Mouse (Mus musculus): ENCODE results near the gene Cdh1.
A peak's percentile ranks its signal among the peaks of the same experiment; 100 is the strongest.
"Not testable (repeated sequence)": the region's sequence is repeated elsewhere in the genome, so short reads cannot be mapped to it uniquely, and the experiment has no call there.

Cdh1 gene

DNA sequence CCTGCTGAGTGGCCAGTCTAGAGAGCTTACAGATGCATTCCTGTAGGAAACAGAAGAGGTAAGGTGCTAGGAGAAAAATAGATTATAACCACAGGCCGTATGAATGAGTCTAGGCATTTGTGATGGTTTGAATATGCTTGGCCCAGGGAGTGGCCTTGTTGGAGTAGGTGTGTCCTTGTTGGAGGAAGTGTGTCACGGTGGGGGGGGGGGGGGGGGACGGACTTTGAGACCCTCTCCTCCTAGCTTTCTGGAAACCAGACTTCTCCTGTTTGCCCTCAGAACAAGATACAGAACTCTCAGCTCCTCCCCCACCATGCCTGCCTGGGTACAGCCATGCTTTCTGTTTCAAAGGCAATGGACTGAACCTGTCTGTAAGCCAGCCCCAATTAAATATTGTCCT is 10.7 kb upstream of the Cdh1 start:
- no peak for DNase-seq (ENCODE audit: low read depth, low spot score)

- DNase-seq (ENCODE audit: low read depth, low spot score) = peak; percentile 26
These were observed 7.5 kb upstream of the Cdh1 start for GRCm38 (mm10) chr8:106595623-106596022.

DNA sequence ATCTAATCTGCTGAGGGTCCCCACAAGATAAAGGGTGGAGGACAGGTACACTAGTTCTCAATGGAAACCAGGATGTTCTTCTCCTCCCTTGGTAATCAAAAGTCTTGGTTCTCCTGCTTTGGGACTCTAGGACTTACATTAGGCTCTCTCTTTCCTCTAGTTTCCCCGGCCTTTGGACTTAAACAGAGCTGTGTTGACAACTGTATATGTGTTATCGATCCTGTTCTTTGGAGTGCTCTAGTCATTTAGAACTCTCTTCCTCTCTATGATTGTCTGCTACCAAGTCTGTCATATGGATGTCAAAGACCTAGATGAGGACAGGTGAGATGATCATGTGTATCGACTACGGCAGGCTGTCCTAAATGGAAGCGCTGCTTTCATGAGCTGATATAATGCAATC is 6.1 kb upstream of the Cdh1 start:
- DNase-seq (ENCODE audit: low read depth, low spot score) = no peak

GRCm38 (mm10) chr8:106599265-106599979 is 3.7 kb upstream of the Cdh1 start:
- DNase-seq (ENCODE audit: low read depth, low spot score) = no peak

DNA sequence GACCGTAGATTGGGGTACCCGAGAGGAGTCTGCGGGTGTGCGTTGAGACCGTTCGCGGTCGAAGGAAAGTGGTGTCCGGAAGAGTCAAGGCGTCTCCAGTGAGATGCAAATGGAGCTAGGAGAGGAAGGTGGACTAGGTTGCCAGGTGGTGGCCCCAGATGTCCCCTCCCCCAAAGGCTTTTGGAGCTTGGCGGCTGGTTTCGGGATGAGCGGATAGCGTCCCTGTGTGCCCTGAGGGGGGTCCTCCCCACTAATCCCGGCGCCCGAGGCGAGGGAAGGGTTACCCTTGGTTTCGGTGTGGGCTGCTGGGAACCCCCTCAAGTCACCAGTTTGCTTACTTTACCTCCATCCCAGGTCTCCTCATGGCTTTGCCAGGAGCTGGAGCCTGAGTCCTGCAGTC is 782 bp downstream of the Cdh1 start:
- DNase-seq (ENCODE audit: low read depth, low spot score) = no peak

DNA sequence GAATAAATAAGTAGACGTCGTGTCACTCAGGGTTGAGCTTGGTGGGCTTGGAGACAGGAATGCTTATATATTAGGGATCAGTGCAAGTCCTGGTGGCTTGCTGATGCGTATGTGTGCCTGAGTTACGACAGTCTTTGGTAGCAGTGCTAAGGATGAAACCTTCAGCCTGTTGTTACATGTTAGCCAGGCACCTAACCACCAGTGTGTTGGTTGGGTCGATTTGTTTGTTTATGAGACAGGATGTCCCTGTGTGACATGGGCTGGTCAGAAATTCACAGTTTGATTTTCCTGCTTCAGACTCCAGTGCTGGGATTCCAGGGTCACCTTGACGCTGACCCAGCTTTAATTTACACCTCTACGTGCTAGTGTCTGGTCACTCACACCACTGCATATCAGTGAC is 2.5 kb downstream of the Cdh1 start:
- no peak for DNase-seq (ENCODE audit: low read depth, low spot score)

GRCm38 (mm10) chr8:106606121-106606520 is 3.0 kb downstream of the Cdh1 start:
- peak; percentile 79 for DNase-seq (ENCODE audit: low read depth, low spot score)

- DNase-seq (ENCODE audit: low read depth, low spot score) = peak; percentile 37
These were observed 3.5 kb downstream of the Cdh1 start for GRCm38 (mm10) chr8:106606601-106607145.

- not testable (repeated sequence) for DNase-seq (ENCODE audit: low read depth, low spot score)
These were observed 4.6 kb downstream of the Cdh1 start for GRCm38 (mm10) chr8:106607783-106608182.

DNA sequence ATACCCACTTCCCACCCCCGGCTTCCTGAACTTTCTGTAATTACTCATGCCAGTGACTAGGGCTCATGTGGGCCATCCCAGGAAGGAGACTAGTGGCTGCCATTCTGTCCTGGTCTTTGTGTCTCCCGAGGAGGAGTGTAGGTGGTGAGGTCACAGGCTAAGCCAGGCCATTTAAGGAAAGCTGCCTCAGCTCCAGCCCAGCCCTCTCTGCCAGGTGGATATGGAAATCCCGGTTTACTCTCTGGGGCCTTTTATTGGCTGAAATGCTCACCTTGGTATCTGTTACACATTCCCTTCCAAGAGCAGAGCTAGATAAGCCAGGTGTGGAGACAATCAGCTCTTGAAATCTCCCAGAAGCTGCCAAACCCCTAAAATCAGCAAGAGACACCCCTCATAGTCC is 5.3 kb downstream of the Cdh1 start:
- no peak for DNase-seq (ENCODE audit: low read depth, low spot score)

DNA sequence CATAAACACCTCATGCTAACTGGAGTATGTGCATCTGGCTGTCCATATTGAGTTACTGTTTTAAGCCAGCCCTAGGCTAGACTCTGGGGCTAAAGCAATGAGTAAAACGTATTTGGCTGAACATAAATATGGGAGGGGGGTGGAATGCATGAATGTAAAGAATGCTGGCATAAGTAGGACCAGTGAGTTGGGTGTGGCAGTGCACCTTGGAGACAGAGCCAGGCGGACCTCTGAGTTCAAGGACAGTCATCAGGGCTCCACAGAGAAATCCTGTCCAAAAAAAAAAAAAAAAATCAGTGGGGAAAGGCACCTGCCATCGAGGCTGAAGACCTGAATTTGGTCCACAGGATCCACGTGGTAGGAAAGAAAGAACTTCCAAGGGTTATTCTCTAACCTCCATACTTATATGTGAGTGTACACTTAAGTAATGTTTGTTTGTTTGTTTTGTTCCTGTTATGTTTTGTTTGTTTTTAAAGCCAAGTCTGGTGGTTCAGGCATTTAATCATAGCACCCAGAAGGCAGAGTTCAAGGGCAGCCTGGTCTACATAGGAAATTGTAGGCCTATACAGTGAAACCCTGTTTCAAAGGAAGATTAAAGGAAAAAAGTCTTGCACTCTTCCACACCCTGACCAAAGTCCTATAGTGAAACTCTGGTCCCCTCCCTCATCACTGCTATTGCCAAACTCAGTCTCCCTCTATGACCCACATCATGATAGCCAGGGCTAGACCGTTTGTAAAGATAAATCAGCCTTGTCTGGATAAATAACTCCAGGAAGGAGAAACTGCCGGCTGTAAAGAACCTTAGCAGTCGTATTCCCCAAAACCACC is 6.1 kb downstream of the Cdh1 start:
- DNase-seq (ENCODE audit: low read depth, low spot score) = no peak

DNA sequence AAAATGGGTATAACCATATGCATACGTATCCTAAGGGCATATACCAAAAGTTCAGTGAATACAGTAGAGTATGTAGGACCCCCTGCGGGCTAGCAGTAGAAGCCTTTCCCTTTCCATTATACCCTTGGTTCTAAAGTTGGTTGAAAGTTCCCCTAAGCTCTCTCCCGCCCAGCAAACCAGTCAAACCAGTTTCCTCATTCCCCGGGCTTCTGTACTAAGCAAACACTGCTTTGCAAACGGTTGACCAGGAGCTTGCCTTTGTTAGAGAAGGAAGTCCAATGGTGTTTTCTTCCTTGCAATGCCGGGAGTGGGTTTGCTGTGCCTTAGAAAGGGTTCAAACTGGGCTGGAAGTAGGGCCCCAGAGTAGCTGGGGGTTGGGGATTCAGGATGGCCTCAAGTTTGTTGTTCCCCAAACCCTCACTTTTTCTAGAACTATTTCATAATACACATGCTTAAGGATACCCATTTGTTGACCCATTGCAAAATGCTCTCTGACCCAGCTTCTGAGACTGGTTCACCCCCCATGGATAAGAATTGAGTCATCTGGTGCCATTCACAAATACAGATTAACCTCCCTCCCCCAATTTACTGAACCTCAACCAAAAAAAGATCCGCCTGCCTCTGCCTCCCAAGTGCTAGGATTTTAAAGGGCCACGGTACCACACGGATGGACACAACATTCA is 7.9 kb downstream of the Cdh1 start:
- DNase-seq (ENCODE audit: low read depth, low spot score) = no peak

DNA sequence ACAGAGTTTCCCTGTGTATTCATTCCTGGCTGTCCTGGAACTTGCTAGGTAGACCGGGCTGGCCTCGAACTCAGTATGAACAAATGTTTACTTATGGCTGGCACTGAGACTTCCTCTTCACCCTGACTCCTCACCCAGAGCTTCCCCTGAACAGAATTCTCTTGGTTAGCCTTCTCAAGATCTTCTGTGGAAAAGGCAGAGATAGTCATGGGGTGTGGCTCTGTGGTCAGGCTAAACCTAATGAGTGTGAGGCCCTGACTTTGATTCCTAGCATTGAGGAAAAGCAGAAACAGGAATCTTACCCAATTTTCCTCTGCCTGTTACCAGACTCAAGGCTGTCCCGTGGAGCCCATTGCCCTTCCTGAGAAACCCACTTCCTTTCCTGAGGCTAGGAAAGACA is 8.9 kb downstream of the Cdh1 start:
- no peak for DNase-seq (ENCODE audit: low read depth, low spot score)

DNA sequence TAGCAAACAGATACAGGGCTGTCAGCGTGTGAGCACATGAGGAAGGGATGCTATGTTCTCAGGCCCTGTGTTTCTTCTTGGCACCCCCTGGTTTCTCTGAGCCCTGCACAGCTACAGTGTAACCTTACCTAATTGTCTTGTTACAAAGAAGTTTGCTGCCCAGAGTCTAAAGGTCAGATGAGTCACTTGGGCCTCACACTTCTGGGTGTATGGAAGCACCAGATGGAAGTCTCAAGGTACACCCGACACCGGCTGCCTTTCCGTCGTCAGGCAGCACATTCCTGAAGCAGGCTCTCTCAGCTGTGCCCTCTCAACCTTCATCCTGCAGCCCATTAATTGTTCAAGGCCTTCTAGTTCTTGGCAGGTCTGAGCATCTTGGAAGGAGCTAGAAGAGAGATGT is 11.6 kb downstream of the Cdh1 start:
- DNase-seq (ENCODE audit: low read depth, low spot score) = no peak

DNA sequence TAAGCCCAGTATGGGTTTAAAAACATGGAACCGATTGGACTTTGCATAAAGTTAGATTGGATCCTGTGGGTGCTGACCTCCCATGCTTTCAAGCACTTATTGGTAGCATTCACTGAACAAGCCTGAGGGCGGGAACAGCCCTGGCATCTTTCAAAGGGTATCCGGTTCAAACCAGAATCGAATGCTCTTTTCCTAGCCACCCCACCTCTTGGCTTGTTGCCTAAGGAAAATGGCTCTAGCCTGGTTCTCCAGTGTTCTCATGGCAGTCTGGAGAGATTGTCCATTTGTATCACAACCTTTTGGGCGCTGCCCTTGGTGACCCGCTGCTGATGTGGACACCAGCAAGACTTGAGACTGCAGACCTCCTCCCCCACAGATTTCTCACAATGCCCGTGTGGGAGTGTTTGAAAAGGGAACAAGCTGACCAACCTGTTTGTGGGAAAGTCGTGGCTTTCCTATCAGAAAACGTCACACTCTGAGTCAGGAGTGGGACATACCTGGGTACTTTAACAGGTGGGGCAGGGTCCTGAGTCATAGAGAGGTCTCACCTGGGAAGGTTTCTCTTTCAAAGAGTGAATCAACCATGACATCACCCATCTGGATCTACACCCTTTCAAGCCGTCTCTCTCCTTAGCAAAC is 12.6 kb downstream of the Cdh1 start:
- DNase-seq (ENCODE audit: low read depth, low spot score) = no peak

DNA sequence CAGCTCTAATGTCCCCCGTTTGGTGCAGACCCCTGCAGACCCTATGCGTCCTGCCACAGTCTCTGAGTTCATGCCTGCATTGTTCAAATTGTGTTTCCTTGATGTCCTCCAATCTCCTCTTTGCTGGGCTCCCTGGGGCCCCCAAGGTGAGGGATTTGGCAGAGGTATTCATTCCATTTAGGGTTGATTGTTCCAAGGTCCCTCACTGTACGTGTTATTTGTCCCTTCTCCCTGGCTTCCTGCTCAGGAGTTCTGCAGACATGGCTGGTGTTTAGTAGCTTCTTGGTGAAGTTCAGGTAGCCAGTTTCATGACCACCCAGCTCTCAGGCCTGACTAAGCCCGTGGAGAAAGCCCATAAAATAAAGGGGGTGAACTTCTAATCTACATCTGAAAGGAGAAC is 13.5 kb downstream of the Cdh1 start:
- no peak for DNase-seq (ENCODE audit: low read depth, low spot score)

- no peak for DNase-seq (ENCODE audit: low read depth, low spot score)
These were observed 14.0 kb downstream of the Cdh1 start for GRCm38 (mm10) chr8:106617196-106617595.

GRCm38 (mm10) chr8:106617865-106618264 is 14.7 kb downstream of the Cdh1 start:
- no peak for DNase-seq (ENCODE audit: low read depth, low spot score)

GRCm38 (mm10) chr8:106618324-106618723 is 15.2 kb downstream of the Cdh1 start:
- no peak for DNase-seq (ENCODE audit: low read depth, low spot score)

DNA sequence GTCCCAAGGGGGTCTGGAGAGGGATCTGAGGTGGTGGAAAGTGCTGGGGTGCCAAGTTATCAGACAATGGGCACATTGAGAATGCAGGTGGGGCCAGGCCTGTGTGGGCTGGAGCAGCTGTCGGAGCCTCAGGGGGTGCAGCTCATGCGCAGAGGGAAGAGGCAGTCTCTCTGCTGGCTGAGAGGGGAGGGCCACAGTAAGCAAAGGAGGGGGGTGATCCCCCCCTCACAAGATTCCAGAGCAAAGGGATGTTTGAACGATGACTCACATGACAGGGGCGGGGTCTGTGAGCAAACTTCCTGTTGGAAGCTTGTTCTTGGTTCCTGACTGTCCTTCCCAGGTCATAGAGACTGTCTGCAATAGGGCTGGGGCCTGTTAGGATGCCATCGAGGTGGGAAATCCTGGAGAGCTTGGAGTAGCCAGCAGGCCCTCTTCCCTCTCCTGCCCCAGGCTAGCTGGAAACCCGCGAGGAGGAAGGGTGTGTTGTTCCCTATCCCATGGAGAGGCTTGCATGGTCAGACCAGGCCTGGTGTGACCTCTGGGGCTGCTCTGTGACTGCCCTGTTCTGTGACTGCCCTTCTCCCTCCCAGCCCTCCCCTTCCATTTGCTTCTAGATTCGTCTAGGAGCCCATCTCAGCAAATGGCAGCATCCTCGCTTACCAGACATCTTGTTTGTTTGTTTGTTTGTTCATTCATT is 16.5 kb downstream of the Cdh1 start:
- DNase-seq (ENCODE audit: low read depth, low spot score) = no peak

- DNase-seq (ENCODE audit: low read depth, low spot score) = no peak
These were observed 17.3 kb downstream of the Cdh1 start for GRCm38 (mm10) chr8:106620488-106620887.

All from A20 (cell line).